In genomic region chr19:4817182-4817835, GRCm38 (mm10) we compare ENCODE assay signal across 19 mouse cellular contexts. TPM values are rescaled to one million over a fixed set of nuclear protein-coding genes. Genes with fewer than 3 reads are reported as not detected.
DNase-seq lines count a peak whose midpoint lies in the region; ATAC-seq and TF ChIP-seq lines count a peak whose summit lies in the region.
"Had no signal": no experiment of that assay in that cellular context is flagged by ENCODE, and none has a peak within 500 bp of the region (broad histone marks: within the 10 kb centered on the region; RNA-seq: fewer than 3 reads in every experiment).

No protein-coding gene starts in this region.

- no peaks in the 10 kb centered on the region for H3K9me3 ChIP-seq in kidney, embryonic 15.5 days (replicated peaks)
- no peaks in the 10 kb centered on the region for H3K9me3 ChIP-seq in midbrain, embryonic 11.5 days (ENCODE audit: control insufficient read depth, low read length)
- H3K9me3 ChIP-seq in midbrain, embryonic 13.5 days: peaks cover 7% of the 10 kb centered on the region; the same call in 1 of the 2 replicates
- H3K9me3 ChIP-seq in liver, embryonic 14.5 days (ENCODE audit: control insufficient read depth, low read length): no peaks in the 10 kb centered on the region
- H3K9me3 ChIP-seq in stomach, postnatal 0 days (ENCODE audit: control insufficient read depth, low read length): no peaks in the 10 kb centered on the region
- no peaks in the 10 kb centered on the region; the same call in 1 of the 2 replicates for H3K9me3 ChIP-seq in hindbrain, embryonic 16.5 days (ENCODE audit: control insufficient read depth, low read length)
- H3K9me3 ChIP-seq: midbrain, embryonic 12.5 days had no signal

- no peak overlapping the region for H3K4me2 ChIP-seq in kidney, embryonic 15.5 days
- H3K4me2 ChIP-seq in midbrain, embryonic 11.5 days: no peak overlapping the region
- no peak overlapping the region for H3K4me2 ChIP-seq in midbrain, embryonic 13.5 days (replicated peaks)
- no peak overlapping the region for H3K4me2 ChIP-seq in liver, embryonic 14.5 days (ENCODE audit: low read depth)
- H3K4me2 ChIP-seq in stomach, postnatal 0 days (replicated peaks; ENCODE audit: low read depth): no peak overlapping the region
- H3K4me2 ChIP-seq in hindbrain, embryonic 16.5 days (ENCODE audit: low read length): no peak overlapping the region
- H3K4me2 ChIP-seq: hindbrain, embryonic 13.5 days; limb, embryonic 13.5 days; midbrain, embryonic 12.5 days had no signal

- no peaks in the 10 kb centered on the region for H3K27me3 ChIP-seq in kidney, adult 2 months (replicated peaks; ENCODE audit: control insufficient read depth, insufficient read depth, low read length)
- no peaks in the 10 kb centered on the region for H3K27me3 ChIP-seq in kidney, embryonic 15.5 days
- H3K27me3 ChIP-seq in midbrain, embryonic 11.5 days (ENCODE audit: control insufficient read depth, insufficient read depth, low read length): no peaks in the 10 kb centered on the region
- no peaks in the 10 kb centered on the region for H3K27me3 ChIP-seq in midbrain, embryonic 13.5 days
- H3K27me3 ChIP-seq in liver, embryonic 14.5 days (ENCODE audit: control insufficient read depth, insufficient read depth, low read length): no peaks in the 10 kb centered on the region
- no peaks in the 10 kb centered on the region for H3K27me3 ChIP-seq in stomach, postnatal 0 days (ENCODE audit: control insufficient read depth, insufficient read depth, low read length)
- no peaks in the 10 kb centered on the region for H3K27me3 ChIP-seq in hindbrain, embryonic 16.5 days (replicated peaks; ENCODE audit: control insufficient read depth, insufficient read depth, low read length)
- H3K27me3 ChIP-seq: hindbrain, embryonic 13.5 days; limb, embryonic 13.5 days; midbrain, embryonic 12.5 days had no signal

- no peak for ATAC-seq in kidney, embryonic 15.5 days (replicated peaks; ENCODE audit: low FRiP score)
- ATAC-seq in midbrain, embryonic 11.5 days (ENCODE audit: low FRiP score): no peak
- ATAC-seq in midbrain, embryonic 13.5 days: no peak
- ATAC-seq in liver, embryonic 14.5 days (ENCODE audit: insufficient read depth): peak; percentile 11; the same call in 1 of the 2 replicates
- ATAC-seq in stomach, postnatal 0 days (ENCODE audit: low FRiP score, low TSS enrichment): peak; percentile 91
- no peak for ATAC-seq in hindbrain, embryonic 16.5 days
- ATAC-seq: forebrain, postnatal 0 days had no signal

- TF ChIP-seq POLR2A in kidney, adult 2 months (IDR thresholded peaks at IDR 0.05; ENCODE audit: low read depth, low read length): no peak

- no peak for TF ChIP-seq EP300 in liver, embryonic 14.5 days (IDR thresholded peaks at IDR 0.05; ENCODE audit: low read depth)
- TF ChIP-seq EP300 in stomach, postnatal 0 days (optimal IDR thresholded peaks at IDR 0.05): no peak

- DNase-seq in kidney, adult 2 months: peak; percentile 55
- DNase-seq in midbrain, embryonic 11.5 days (ENCODE audit: low spot score, missing footprints): peak; percentile 35
- DNase-seq in liver, embryonic 14.5 days (ENCODE audit: low read depth in 3 of 3, low spot score in 3 of 3): no peak
- DNase-seq in stomach, postnatal 0 days (ENCODE audit: low spot score): peak; percentile 58
- DNase-seq in adrenal gland, postnatal 4 days (ENCODE audit: low spot score in 2 of 2): no peak
- DNase-seq: adrenal gland, postnatal 25 days; cerebellum, adult 2 months; forebrain, postnatal 0 days; right cerebral cortex, postnatal 14 days; thymus, postnatal 14 days had no signal

- H3K4me3 ChIP-seq in kidney, adult 2 months (ENCODE audit: insufficient read depth, low read depth, low read length): no peak overlapping the region
- no peak overlapping the region for H3K4me3 ChIP-seq in kidney, embryonic 15.5 days (replicated peaks)
- no peak overlapping the region for H3K4me3 ChIP-seq in midbrain, embryonic 11.5 days (ENCODE audit: low read depth, low read length)
- H3K4me3 ChIP-seq in midbrain, embryonic 13.5 days (replicated peaks): no peak overlapping the region
- H3K4me3 ChIP-seq in liver, embryonic 14.5 days (ENCODE audit: insufficient read depth in 1 of 2, low read depth in 2 of 2, low read length in 2 of 2): no peak overlapping the region
- no peak overlapping the region for H3K4me3 ChIP-seq in stomach, postnatal 0 days (ENCODE audit: low read depth, low read length)
- no peak overlapping the region for H3K4me3 ChIP-seq in hindbrain, embryonic 16.5 days (ENCODE audit: low read length)
- H3K4me3 ChIP-seq: hindbrain, embryonic 13.5 days; limb, embryonic 13.5 days; midbrain, embryonic 12.5 days had no signal

- peaks cover 13% of the 10 kb centered on the region for H3K4me1 ChIP-seq in kidney, adult 2 months (ENCODE audit: control insufficient read depth, insufficient read depth, low read length)
- H3K4me1 ChIP-seq in kidney, embryonic 15.5 days: peaks cover 4% of the 10 kb centered on the region; the same call in 1 of the 2 replicates
- peaks cover under 1% of the 10 kb centered on the region; the same call in 1 of the 2 replicates for H3K4me1 ChIP-seq in midbrain, embryonic 11.5 days (ENCODE audit: control insufficient read depth, insufficient read depth, low read length)
- 0 out of 2 replicates have a peak, but pooled peaks cover under 1% of the 10 kb centered on the region for H3K4me1 ChIP-seq in midbrain, embryonic 13.5 days (replicated peaks)
- peaks cover 0 to under 1% of the 10 kb centered on the region in 2 experiments; a peak in 1 of 4 replicates for H3K4me1 ChIP-seq in liver, embryonic 14.5 days (replicated peaks; ENCODE audit: control insufficient read depth in 2 of 2, insufficient read depth in 2 of 2, low read length in 1 of 2)
- no peaks in the 10 kb centered on the region for H3K4me1 ChIP-seq in stomach, postnatal 0 days (replicated peaks; ENCODE audit: control insufficient read depth, insufficient read depth)
- no peaks in the 10 kb centered on the region for H3K4me1 ChIP-seq in hindbrain, embryonic 16.5 days (ENCODE audit: control insufficient read depth, insufficient read depth, low read depth, low read length)
- H3K4me1 ChIP-seq: midbrain, embryonic 12.5 days had no signal

- H3K9ac ChIP-seq in kidney, embryonic 15.5 days: no peak overlapping the region
- no peak overlapping the region for H3K9ac ChIP-seq in midbrain, embryonic 11.5 days (ENCODE audit: low read length)
- H3K9ac ChIP-seq in midbrain, embryonic 13.5 days (replicated peaks): no peak overlapping the region
- H3K9ac ChIP-seq in liver, embryonic 14.5 days (replicated peaks): no peak overlapping the region
- no peak overlapping the region for H3K9ac ChIP-seq in stomach, postnatal 0 days (ENCODE audit: low read length)
- no peak overlapping the region for H3K9ac ChIP-seq in hindbrain, embryonic 16.5 days (ENCODE audit: low read depth, low read length)
- H3K9ac ChIP-seq: forebrain, postnatal 0 days; hindbrain, embryonic 13.5 days; limb, embryonic 13.5 days; midbrain, embryonic 12.5 days had no signal

- no peak overlapping the region for H3K27ac ChIP-seq in kidney, adult 2 months (ENCODE audit: insufficient read depth, low read depth, low read length)
- H3K27ac ChIP-seq in kidney, embryonic 15.5 days: no peak overlapping the region
- no peak overlapping the region for H3K27ac ChIP-seq in midbrain, embryonic 11.5 days (ENCODE audit: low read depth, low read length)
- no peak overlapping the region for H3K27ac ChIP-seq in midbrain, embryonic 13.5 days
- no peak overlapping the region for H3K27ac ChIP-seq in liver, embryonic 14.5 days
- H3K27ac ChIP-seq in stomach, postnatal 0 days (replicated peaks): peak overlapping the region; percentile 71
- H3K27ac ChIP-seq in hindbrain, embryonic 16.5 days (ENCODE audit: low read depth, low read length): no peak overlapping the region
- H3K27ac ChIP-seq: hindbrain, embryonic 13.5 days; limb, embryonic 13.5 days; macrophage; midbrain, embryonic 12.5 days had no signal

- TF ChIP-seq CTCF in kidney, adult 2 months (conservative IDR thresholded peaks at IDR 0.05; ENCODE audit: insufficient read depth, insufficient read length, low read depth, low read length): no peak
- no peak for TF ChIP-seq CTCF in liver, embryonic 14.5 days (IDR thresholded peaks at IDR 0.05; ENCODE audit: low read depth)
- no peak for TF ChIP-seq CTCF in stomach, postnatal 0 days (IDR thresholded peaks at IDR 0.05; ENCODE audit: low read depth)

- WGBS in kidney, adult 2 months: 36% methylated on average over 1 of the region's 1 CpGs
- WGBS in kidney, embryonic 15.5 days: 55% methylated on average over 1 of the region's 1 CpGs
- WGBS in midbrain, embryonic 11.5 days: 65% methylated on average over 1 of the region's 1 CpGs
- 64% methylated on average over 1 of the region's 1 CpGs for WGBS in midbrain, embryonic 13.5 days
- WGBS in liver, embryonic 14.5 days (ENCODE audit: insufficient replicate concordance): 59% methylated on average over 1 of the region's 1 CpGs
- 22% methylated on average over 1 of the region's 1 CpGs for WGBS in stomach, postnatal 0 days
- WGBS in hindbrain, embryonic 16.5 days: 71% methylated on average over 1 of the region's 1 CpGs

- no peaks in the 10 kb centered on the region for H3K36me3 ChIP-seq in kidney, adult 2 months (ENCODE audit: control insufficient read depth, insufficient read depth, low read length)
- H3K36me3 ChIP-seq in kidney, embryonic 15.5 days: no peaks in the 10 kb centered on the region
- no peaks in the 10 kb centered on the region for H3K36me3 ChIP-seq in midbrain, embryonic 11.5 days (ENCODE audit: control insufficient read depth, insufficient read depth, low read length)
- H3K36me3 ChIP-seq in midbrain, embryonic 13.5 days: no peaks in the 10 kb centered on the region
- no peaks in the 10 kb centered on the region for H3K36me3 ChIP-seq in liver, embryonic 14.5 days (replicated peaks; ENCODE audit: control insufficient read depth, insufficient read depth, low read depth)
- H3K36me3 ChIP-seq in stomach, postnatal 0 days (ENCODE audit: control insufficient read depth, insufficient read depth, low read length): no peaks in the 10 kb centered on the region
- no peaks in the 10 kb centered on the region for H3K36me3 ChIP-seq in hindbrain, embryonic 16.5 days (ENCODE audit: control insufficient read depth, insufficient read depth, low read length)
- H3K36me3 ChIP-seq: hindbrain, embryonic 13.5 days; limb, embryonic 13.5 days; midbrain, embryonic 12.5 days had no signal

RNA-seq across cellular contexts. Expression of gene Rbm14, which starts 5.9 kb away (rescaled TPM):
- 28.7 and 36.8 TPM in 2 replicates for polyA plus RNA-seq in kidney, adult 2 months (2012; rRNA removed)
- 97.3 and 103 TPM in 2 replicates for polyA plus RNA-seq in kidney, embryonic 15.5 days (2015; fragmentation: Nextera tagmentation; extraction: Ambion mirVana)
- 108 and 113 TPM in 2 replicates for polyA plus RNA-seq in midbrain, embryonic 11.5 days (2014; fragmentation: Nextera tagmentation; extraction: Ambion mirVana)
- polyA plus RNA-seq in midbrain, embryonic 13.5 days (2015; fragmentation: Nextera tagmentation; extraction: Ambion mirVana): 74.8 and 82.3 TPM in 2 replicates
- polyA plus RNA-seq in liver, embryonic 14.5 days (2012; rRNA removed): 23.9 and 27.1 TPM in 2 replicates
- polyA plus RNA-seq in liver, embryonic 14.5 days (2014; fragmentation: Nextera tagmentation; extraction: Ambion mirVana): 30.3 and 35.7 TPM in 2 replicates
- 21.9 and 24.2 TPM in 2 replicates for polyA plus RNA-seq in stomach, postnatal 0 days (2015; fragmentation: Nextera tagmentation; extraction: Ambion mirVana)
- 10 to 100 TPM; 55.8 to 57.7 TPM for total RNA-seq in adrenal gland, postnatal 4 days (2021)
- 59.5 and 65.0 TPM in 2 replicates for polyA plus RNA-seq in hindbrain, embryonic 16.5 days (2015; fragmentation: Nextera tagmentation; extraction: Ambion mirVana)

RNA-seq across cellular contexts. Expression of gene Gm21992, which starts 5.9 kb away (rescaled TPM):
- polyA plus RNA-seq in kidney, adult 2 months (2012; rRNA removed): 22.3 and 32.0 TPM in 2 replicates
- polyA plus RNA-seq in kidney, embryonic 15.5 days (2015; fragmentation: Nextera tagmentation; extraction: Ambion mirVana): 38.2 and 40.3 TPM in 2 replicates
- 12.9 and 27.2 TPM in 2 replicates for polyA plus RNA-seq in midbrain, embryonic 11.5 days (2014; fragmentation: Nextera tagmentation; extraction: Ambion mirVana)
- polyA plus RNA-seq in midbrain, embryonic 13.5 days (2015; fragmentation: Nextera tagmentation; extraction: Ambion mirVana): 30.9 and 33.4 TPM in 2 replicates
- 10.7 and 15.1 TPM in 2 replicates for polyA plus RNA-seq in liver, embryonic 14.5 days (2012; rRNA removed)
- polyA plus RNA-seq in liver, embryonic 14.5 days (2014; fragmentation: Nextera tagmentation; extraction: Ambion mirVana): 8.6 and 9.5 TPM in 2 replicates
- 16.0 and 19.1 TPM in 2 replicates for polyA plus RNA-seq in stomach, postnatal 0 days (2015; fragmentation: Nextera tagmentation; extraction: Ambion mirVana)
- total RNA-seq in adrenal gland, postnatal 4 days (2021): 10 to 100 TPM; 15.1 to 27.1 TPM
- 21.3 and 24.2 TPM in 2 replicates for polyA plus RNA-seq in hindbrain, embryonic 16.5 days (2015; fragmentation: Nextera tagmentation; extraction: Ambion mirVana)

RNA-seq across cellular contexts. Expression of gene Ccs, which starts 21.8 kb away (rescaled TPM):
- polyA plus RNA-seq in kidney, adult 2 months (2012; rRNA removed): 144 and 192 TPM in 2 replicates
- polyA plus RNA-seq in kidney, embryonic 15.5 days (2015; fragmentation: Nextera tagmentation; extraction: Ambion mirVana): 59.3 and 64.5 TPM in 2 replicates
- 34.1 and 35.6 TPM in 2 replicates for polyA plus RNA-seq in midbrain, embryonic 11.5 days (2014; fragmentation: Nextera tagmentation; extraction: Ambion mirVana)
- polyA plus RNA-seq in midbrain, embryonic 13.5 days (2015; fragmentation: Nextera tagmentation; extraction: Ambion mirVana): 37.9 and 40.2 TPM in 2 replicates
- 24.0 and 38.1 TPM in 2 replicates for polyA plus RNA-seq in liver, embryonic 14.5 days (2012; rRNA removed)
- 35.4 and 41.2 TPM in 2 replicates for polyA plus RNA-seq in liver, embryonic 14.5 days (2014; fragmentation: Nextera tagmentation; extraction: Ambion mirVana)
- 72.7 and 81.6 TPM in 2 replicates for polyA plus RNA-seq in stomach, postnatal 0 days (2015; fragmentation: Nextera tagmentation; extraction: Ambion mirVana)
- 10 to 100 TPM; 87.5 to 98.7 TPM for total RNA-seq in adrenal gland, postnatal 4 days (2021)
- 38.4 and 43.0 TPM in 2 replicates for polyA plus RNA-seq in hindbrain, embryonic 16.5 days (2015; fragmentation: Nextera tagmentation; extraction: Ambion mirVana)

RNA-seq across cellular contexts. Expression of gene Ccdc87, which starts 21.9 kb away (rescaled TPM):
- polyA plus RNA-seq in kidney, adult 2 months (2012; rRNA removed): 0.08 and 0.15 TPM in 2 replicates
- polyA plus RNA-seq in kidney, embryonic 15.5 days (2015; fragmentation: Nextera tagmentation; extraction: Ambion mirVana): not detected in 2 replicates
- polyA plus RNA-seq in midbrain, embryonic 11.5 days (2014; fragmentation: Nextera tagmentation; extraction: Ambion mirVana): 0.07 and 0.11 TPM in 2 replicates
- polyA plus RNA-seq in midbrain, embryonic 13.5 days (2015; fragmentation: Nextera tagmentation; extraction: Ambion mirVana): 0.30 and 0.36 TPM in 2 replicates
- polyA plus RNA-seq in liver, embryonic 14.5 days (2012; rRNA removed): 0.01 and 0.02 TPM in 2 replicates
- not detected in 2 replicates for polyA plus RNA-seq in liver, embryonic 14.5 days (2014; fragmentation: Nextera tagmentation; extraction: Ambion mirVana)
- polyA plus RNA-seq in stomach, postnatal 0 days (2015; fragmentation: Nextera tagmentation; extraction: Ambion mirVana): 0.05 TPM in 1 of 2 replicates, not detected in the other
- under 1 TPM in 1 of 2 experiments, not detected in 1; 0.17 TPM for total RNA-seq in adrenal gland, postnatal 4 days (2021)
- polyA plus RNA-seq in hindbrain, embryonic 16.5 days (2015; fragmentation: Nextera tagmentation; extraction: Ambion mirVana): 0.57 and 0.74 TPM in 2 replicates
- total RNA-seq: gastrocnemius, adult 18-20 months had no signal
- polyA plus RNA-seq: kidney, embryonic 16.5 days; limb, embryonic 13.5 days had no signal

RNA-seq across cellular contexts. Expression of gene Rbm4, which starts 23.6 kb away (rescaled TPM):
- polyA plus RNA-seq in kidney, adult 2 months (2012; rRNA removed): 44.6 and 47.5 TPM in 2 replicates
- polyA plus RNA-seq in kidney, embryonic 15.5 days (2015; fragmentation: Nextera tagmentation; extraction: Ambion mirVana): 66.1 and 67.6 TPM in 2 replicates
- polyA plus RNA-seq in midbrain, embryonic 11.5 days (2014; fragmentation: Nextera tagmentation; extraction: Ambion mirVana): 108 and 111 TPM in 2 replicates
- polyA plus RNA-seq in midbrain, embryonic 13.5 days (2015; fragmentation: Nextera tagmentation; extraction: Ambion mirVana): 117 and 126 TPM in 2 replicates
- 23.8 and 27.9 TPM in 2 replicates for polyA plus RNA-seq in liver, embryonic 14.5 days (2012; rRNA removed)
- polyA plus RNA-seq in liver, embryonic 14.5 days (2014; fragmentation: Nextera tagmentation; extraction: Ambion mirVana): 22.1 and 24.3 TPM in 2 replicates
- polyA plus RNA-seq in stomach, postnatal 0 days (2015; fragmentation: Nextera tagmentation; extraction: Ambion mirVana): 22.2 and 23.3 TPM in 2 replicates
- total RNA-seq in adrenal gland, postnatal 4 days (2021): 10 to 100 TPM; 65.4 to 65.7 TPM
- 67.2 and 73.6 TPM in 2 replicates for polyA plus RNA-seq in hindbrain, embryonic 16.5 days (2015; fragmentation: Nextera tagmentation; extraction: Ambion mirVana)

Comparison
In these comparisons a context has a peak if more than half of its experiments do, and no peak if none do; other contexts are left out.
1. DNase-seq: peak in kidney, adult 2 months (single experiment), midbrain, embryonic 11.5 days (single experiment) and stomach, postnatal 0 days (single experiment); none in liver, embryonic 14.5 days (0 of 3) and adrenal gland, postnatal 4 days (0 of 2).
2. ATAC-seq: peak in liver, embryonic 14.5 days (single experiment) and stomach, postnatal 0 days (single experiment); none in kidney, embryonic 15.5 days (single experiment), midbrain, embryonic 11.5 days (single experiment), midbrain, embryonic 13.5 days (single experiment) and hindbrain, embryonic 16.5 days (single experiment).